Mouse (Mus musculus) cerebellum, postnatal 36 days (tissue): ENCODE data around the gene Itgb5.

Experiments
- DNase-seq, 2 experiments: peaks; one replicate each; pipeline ENCODE4 v3.0.0; 2021 to 2022; ENCODE audit warnings: mixed read lengths in 2 of 2

Itgb5 gene

GRCm38 (mm10) chr16:33996030-33996429 is 166.6 kb downstream of the Itgb5 start:
- peak; percentile 50 to 54 for DNase-seq

- DNase-seq, result peak; percentile 11 to 37
These were observed 168.5 kb downstream of the Itgb5 start for GRCm38 (mm10) chr16:33998011-33998410.
